Mouse (Mus musculus): ENCODE measurements around the gene Gja1. TPM values are rescaled to one million over a fixed set of nuclear protein-coding genes. Genes with fewer than 3 reads are reported as not detected.

Gene Gja1
- polyA plus RNA-seq, 1 experiment from 2014 or later, result 130 TPM

DNA sequence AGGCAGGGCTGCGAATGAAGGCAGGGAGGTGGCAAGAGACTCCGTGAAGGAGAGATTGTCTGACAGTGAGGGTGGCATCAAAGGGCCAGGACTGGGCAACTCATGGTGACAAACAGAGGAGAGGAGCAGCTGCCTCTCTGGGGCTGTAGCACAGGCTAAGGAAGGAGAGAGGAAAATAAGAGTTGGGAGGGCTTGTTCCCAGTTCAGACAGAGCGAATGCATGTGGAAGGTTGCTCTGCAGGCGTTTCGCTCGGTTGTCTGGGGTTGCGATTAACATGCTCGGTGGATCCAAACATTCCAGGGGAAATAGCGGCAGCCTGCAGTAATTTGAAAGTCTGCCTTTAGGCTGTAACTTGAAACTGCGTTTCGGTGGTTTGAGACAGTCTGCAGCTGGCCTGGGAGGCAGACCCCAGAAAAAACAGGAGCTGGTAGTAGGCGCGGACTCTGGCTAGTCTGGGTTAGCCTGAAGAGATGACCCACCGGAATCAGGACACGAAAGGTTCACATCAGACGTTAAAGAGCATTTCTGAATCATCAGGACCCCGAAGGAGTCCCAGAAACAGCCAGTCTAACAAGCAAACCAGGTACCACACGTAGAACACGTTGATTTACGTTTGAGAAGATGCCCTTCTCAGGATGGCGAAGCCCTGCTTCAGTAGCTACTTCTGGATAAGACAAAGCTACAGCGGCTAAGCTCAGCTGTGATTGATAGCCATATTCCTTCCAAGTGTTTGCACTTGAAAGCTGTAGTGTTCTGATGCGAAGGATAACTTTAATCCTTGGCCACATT is 54.7 kb downstream of the Gja1 start:
- Histone ChIP-seq H3K4me2 (peak overlapping the region; percentile 42), H3K9me3 (ENCODE audit: control insufficient read depth, low read length) (no peaks in the 10 kb centered on the region), H3K36me3 (ENCODE audit: control insufficient read depth, insufficient read depth, low read length) (no peaks in the 10 kb centered on the region), H3K4me3 (ENCODE audit: low read depth, low read length) (peak overlapping the region; percentile 23), H3K27me3 (ENCODE audit: control insufficient read depth, insufficient read depth, low read length) (no peaks in the 10 kb centered on the region; the same call in 1 of the 2 replicates), H3K4me1 (ENCODE audit: control insufficient read depth, insufficient read depth, low read length) (no peaks in the 10 kb centered on the region), H3K27ac (ENCODE audit: low read depth, low read length) (no peak overlapping the region), H3K9ac (ENCODE audit: low read length) (peak overlapping the region; percentile 53)
- DNase-seq (ENCODE audit: low spot score, missing footprints) (peak; percentile 89), ATAC-seq (ENCODE audit: low FRiP score) (peak; percentile 63)
- 26% methylated on average over 23 of the region's 23 CpGs for WGBS

GRCm38 (mm10) chr10:56432390-56432709 is 55.2 kb downstream of the Gja1 start:
- H3K27ac ChIP-seq (ENCODE audit: low read depth, low read length), result no peak overlapping the region

DNA sequence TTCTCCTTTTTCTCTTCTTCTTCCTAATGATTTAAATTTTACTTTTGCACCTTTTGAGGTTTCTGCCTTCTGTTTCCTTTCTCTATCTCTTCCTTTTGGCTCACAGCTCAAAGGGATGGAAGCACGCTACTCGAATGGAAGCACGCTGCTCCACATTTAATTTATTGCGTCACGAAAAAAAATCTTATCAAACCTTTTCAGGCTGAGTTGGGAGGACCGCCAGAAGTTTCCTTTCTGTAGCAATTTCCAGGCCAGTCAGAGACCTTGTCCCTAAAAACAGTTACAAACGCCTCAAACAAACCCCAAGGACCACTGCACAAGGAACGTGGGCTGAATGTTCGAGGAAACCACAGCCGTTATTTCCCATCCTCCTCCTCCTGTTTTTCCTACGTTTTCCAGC is 60.2 kb downstream of the Gja1 start:
- Histone ChIP-seq H3K9ac (ENCODE audit: low read length) (no peak overlapping the region), H3K4me1 (ENCODE audit: control insufficient read depth, insufficient read depth, low read length) (no peaks in the 10 kb centered on the region), H3K4me2 (no peak overlapping the region), H3K9me3 (ENCODE audit: control insufficient read depth, low read length) (no peaks in the 10 kb centered on the region), H3K36me3 (ENCODE audit: control insufficient read depth, insufficient read depth, low read length) (no peaks in the 10 kb centered on the region), H3K27me3 (ENCODE audit: control insufficient read depth, insufficient read depth, low read length) (no peaks in the 10 kb centered on the region; the same call in 1 of the 2 replicates), H3K4me3 (ENCODE audit: low read depth, low read length) (no peak overlapping the region), H3K27ac (ENCODE audit: low read depth, low read length) (no peak overlapping the region)
- no peak for DNase-seq (ENCODE audit: low spot score, missing footprints)
- WGBS, result 90% methylated on average over 11 of the region's 11 CpGs
- ATAC-seq (ENCODE audit: low FRiP score), result no peak

More at GRCm38 (mm10) chr10:56432390-56432709, 55.2 kb downstream of the Gja1 start:
- H3K9ac ChIP-seq (ENCODE audit: low read length), result no peak overlapping the region
- 79% methylated on average over 6 of the region's 6 CpGs for WGBS
- DNase-seq (ENCODE audit: low spot score, missing footprints) (no peak), ATAC-seq (ENCODE audit: low FRiP score) (no peak)
- H3K27me3 ChIP-seq (ENCODE audit: control insufficient read depth, insufficient read depth, low read length), result no peaks in the 10 kb centered on the region; the same call in 1 of the 2 replicates
- no peaks in the 10 kb centered on the region for H3K9me3 ChIP-seq (ENCODE audit: control insufficient read depth, low read length)
- H3K36me3 ChIP-seq (ENCODE audit: control insufficient read depth, insufficient read depth, low read length), result no peaks in the 10 kb centered on the region
- H3K4me3 ChIP-seq (ENCODE audit: low read depth, low read length), result no peak overlapping the region
- H3K4me1 ChIP-seq (ENCODE audit: control insufficient read depth, insufficient read depth, low read length), result no peaks in the 10 kb centered on the region
- no peak overlapping the region; the same call in 1 of the 2 replicates for H3K4me2 ChIP-seq

GRCm38 (mm10) chr10:56439638-56440037 is 62.5 kb downstream of the Gja1 start:
- H3K9ac ChIP-seq (ENCODE audit: low read length), result no peak overlapping the region
- 81% methylated on average over 4 of the region's 4 CpGs for WGBS
- no peak overlapping the region for H3K4me3 ChIP-seq (ENCODE audit: low read depth, low read length)
- H3K4me2 ChIP-seq, result no peak overlapping the region
- ATAC-seq (ENCODE audit: low FRiP score) (no peak), DNase-seq (ENCODE audit: low spot score, missing footprints) (peak; percentile 67)
- H3K9me3 ChIP-seq (ENCODE audit: control insufficient read depth, low read length), result no peaks in the 10 kb centered on the region
- no peaks in the 10 kb centered on the region for H3K27me3 ChIP-seq (ENCODE audit: control insufficient read depth, insufficient read depth, low read length)
- H3K36me3 ChIP-seq (ENCODE audit: control insufficient read depth, insufficient read depth, low read length), result no peaks in the 10 kb centered on the region
- H3K4me1 ChIP-seq (ENCODE audit: control insufficient read depth, insufficient read depth, low read length), result no peaks in the 10 kb centered on the region
- no peak overlapping the region for H3K27ac ChIP-seq (ENCODE audit: low read depth, low read length)

GRCm38 (mm10) chr10:56444457-56444856 is 67.3 kb downstream of the Gja1 start:
- Histone ChIP-seq H3K27ac (ENCODE audit: low read depth, low read length) (no peak overlapping the region), H3K4me3 (ENCODE audit: low read depth, low read length) (no peak overlapping the region), H3K9me3 (ENCODE audit: control insufficient read depth, low read length) (no peaks in the 10 kb centered on the region), H3K27me3 (ENCODE audit: control insufficient read depth, insufficient read depth, low read length) (no peaks in the 10 kb centered on the region), H3K4me1 (ENCODE audit: control insufficient read depth, insufficient read depth, low read length) (no peaks in the 10 kb centered on the region), H3K36me3 (ENCODE audit: control insufficient read depth, insufficient read depth, low read length) (no peaks in the 10 kb centered on the region), H3K4me2 (no peak overlapping the region), H3K9ac (ENCODE audit: low read length) (no peak overlapping the region)
- DNase-seq (ENCODE audit: low spot score, missing footprints) (no peak), ATAC-seq (ENCODE audit: low FRiP score) (no peak)
- 82% methylated on average over 2 of the region's 2 CpGs for WGBS

DNA sequence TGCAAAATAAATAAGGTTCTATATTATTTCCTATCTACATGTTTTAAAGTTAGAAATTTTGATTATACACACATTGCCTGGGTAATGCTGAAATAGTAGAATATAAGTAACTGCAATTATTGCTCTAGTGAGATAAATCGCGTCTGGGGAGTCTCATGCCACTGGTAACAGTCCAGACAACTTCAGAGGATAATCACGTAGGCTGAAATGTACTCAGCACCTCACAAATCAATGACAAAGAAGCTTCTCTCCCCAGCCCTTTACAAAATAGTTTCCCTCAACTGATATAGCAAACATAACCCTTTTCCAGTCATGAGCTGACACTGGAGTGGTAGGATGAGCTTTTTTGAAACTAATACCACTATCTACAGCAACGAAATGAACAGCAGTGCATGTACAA is 71.9 kb downstream of the Gja1 start:
- no peak for ATAC-seq (ENCODE audit: low FRiP score)
- no peaks in the 10 kb centered on the region for H3K27me3 ChIP-seq (ENCODE audit: control insufficient read depth, insufficient read depth, low read length)
- no peaks in the 10 kb centered on the region for H3K9me3 ChIP-seq (ENCODE audit: control insufficient read depth, low read length)
- DNase-seq (ENCODE audit: low spot score, missing footprints), result peak; percentile 26
- H3K4me3 ChIP-seq (ENCODE audit: low read depth, low read length), result no peak overlapping the region
- no peak overlapping the region for H3K4me2 ChIP-seq
- WGBS, result 89% methylated on average over 4 of the region's 4 CpGs
- no peaks in the 10 kb centered on the region for H3K4me1 ChIP-seq (ENCODE audit: control insufficient read depth, insufficient read depth, low read length)
- H3K9ac ChIP-seq (ENCODE audit: low read length), result no peak overlapping the region
- no peaks in the 10 kb centered on the region for H3K36me3 ChIP-seq (ENCODE audit: control insufficient read depth, insufficient read depth, low read length)
- H3K27ac ChIP-seq (ENCODE audit: low read depth, low read length), result no peak overlapping the region

Other genes with a start within 250 kb of the Gja1 start
- gene Tbc1d32, start 148.6 kb upstream of the Gja1 start, polyA plus RNA-seq (2014; fragmentation: Nextera tagmentation; extraction: Ambion mirVana), result 3.7 and 3.8 TPM in 2 replicates